ENCODE assay signal across 21 mouse cellular contexts in the genomic region with DNA sequence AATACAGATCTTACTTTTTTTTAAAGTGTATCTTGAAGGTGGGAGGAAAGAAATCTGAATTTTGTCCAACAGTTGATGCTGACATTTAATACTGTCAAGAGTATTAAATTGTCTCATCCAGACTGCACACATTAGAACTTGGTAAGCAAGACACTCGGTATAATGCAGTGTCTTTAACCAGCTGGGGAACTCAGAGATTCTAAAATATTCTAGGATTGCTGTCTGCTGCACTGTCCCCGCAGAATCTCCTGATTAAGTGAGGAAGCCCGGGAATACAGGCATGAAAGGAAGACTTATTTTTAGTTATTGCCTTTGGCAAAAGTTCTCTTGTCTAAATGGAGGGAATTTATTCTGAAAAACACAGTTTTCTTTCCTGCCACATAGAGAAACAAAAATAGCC.
DNase-seq lines count a peak whose midpoint lies in the region; ATAC-seq and TF ChIP-seq lines count a peak whose summit lies in the region.
"Had no signal": no experiment of that assay in that cellular context is flagged by ENCODE, and none has a peak within 500 bp of the region (broad histone marks: within the 10 kb centered on the region; RNA-seq: fewer than 3 reads in every experiment).

No protein-coding gene starts in this region.

- peak overlapping the region; percentile 28; the same call in 1 of the 2 replicates for H3K27ac ChIP-seq in limb, embryonic 15.5 days
- H3K27ac ChIP-seq in limb, embryonic 10.5 days: no peak overlapping the region
- H3K27ac ChIP-seq in embryonic fibroblast, embryonic 13.5 days (ENCODE audit: insufficient read depth, low read length): peak overlapping the region; percentile 32
- H3K27ac ChIP-seq: hindbrain, embryonic 12.5 days; limb, embryonic 13.5 days; liver, embryonic 14.5 days; stomach, embryonic 15.5 days had no signal

- H3K4me1 ChIP-seq in limb, embryonic 15.5 days: peaks cover 6% of the 10 kb centered on the region; the same call in 1 of the 2 replicates
- no peaks in the 10 kb centered on the region for H3K4me1 ChIP-seq in limb, embryonic 10.5 days
- no peaks in the 10 kb centered on the region for H3K4me1 ChIP-seq in embryonic fibroblast, embryonic 13.5 days (ENCODE audit: control insufficient read depth, insufficient read depth, low read length)
- H3K4me1 ChIP-seq: hindbrain, embryonic 12.5 days; stomach, embryonic 15.5 days had no signal

- no peak overlapping the region for H3K9ac ChIP-seq in limb, embryonic 15.5 days
- H3K9ac ChIP-seq: hindbrain, embryonic 12.5 days; limb, embryonic 13.5 days; liver, embryonic 14.5 days; stomach, embryonic 15.5 days had no signal

- no peak for TF ChIP-seq POLR2A in embryonic fibroblast, embryonic 13.5 days (IDR thresholded peaks at IDR 0.05; ENCODE audit: low read depth, low read length)

- no peak for TF ChIP-seq CTCF in embryonic fibroblast, embryonic 13.5 days (IDR thresholded peaks at IDR 0.05; ENCODE audit: borderline replicate concordance, insufficient read depth, low read length)

- WGBS in limb, embryonic 15.5 days: 18% methylated on average over 3 of the region's 3 CpGs
- WGBS in limb, embryonic 10.5 days: 75% methylated on average over 3 of the region's 3 CpGs

- no peak for ATAC-seq in limb, embryonic 15.5 days (ENCODE audit: insufficient number of reproducible peaks, low FRiP score, low TSS enrichment, low read depth)
- ATAC-seq: forebrain, embryonic 14.5 days; inflammation-experienced regulatory T-cells, adult 6 months had no signal

- no peak overlapping the region for H3K4me2 ChIP-seq in limb, embryonic 15.5 days
- H3K4me2 ChIP-seq: heart, embryonic 11.5 days; hindbrain, embryonic 12.5 days; limb, embryonic 13.5 days; midbrain, embryonic 11.5 days; stomach, embryonic 15.5 days had no signal

- no peak overlapping the region for H3K4me3 ChIP-seq in limb, embryonic 15.5 days
- no peak overlapping the region for H3K4me3 ChIP-seq in limb, embryonic 10.5 days
- H3K4me3 ChIP-seq in embryonic fibroblast, embryonic 13.5 days (ENCODE audit: insufficient read depth, low read length): no peak overlapping the region
- H3K4me3 ChIP-seq: erythroblast, embryonic 14.5 days; hindbrain, embryonic 12.5 days; limb, embryonic 13.5 days; myocyte; stomach, embryonic 15.5 days had no signal

- H3K36me3 ChIP-seq in limb, embryonic 15.5 days: no peaks in the 10 kb centered on the region
- no peaks in the 10 kb centered on the region for H3K36me3 ChIP-seq in limb, embryonic 10.5 days
- H3K36me3 ChIP-seq: hindbrain, embryonic 12.5 days; limb, embryonic 13.5 days; stomach, embryonic 15.5 days had no signal

- H3K9me3 ChIP-seq in limb, embryonic 15.5 days: no peaks in the 10 kb centered on the region
- no peaks in the 10 kb centered on the region for H3K9me3 ChIP-seq in limb, embryonic 10.5 days (replicated peaks)
- H3K9me3 ChIP-seq: hindbrain, embryonic 12.5 days; limb, embryonic 13.5 days; stomach, embryonic 15.5 days had no signal

- DNase-seq in kidney, postnatal 14 days: peak; percentile 13
- no peak for DNase-seq in kidney, postnatal 4 days
- no peak for DNase-seq in limb, embryonic 10.5 days (ENCODE audit: low spot score)
- peak; percentile 36 for DNase-seq in layer of hippocampus, adult 9-11 months
- DNase-seq in heart, adult 11 months: no peak
- DNase-seq: adrenal gland, adult 2 months; cerebellum, adult 8-10 months; heart, postnatal 10 days; right cerebral cortex, postnatal 14 days had no signal

- H3K27me3 ChIP-seq in limb, embryonic 15.5 days: no peaks in the 10 kb centered on the region
- no peaks in the 10 kb centered on the region for H3K27me3 ChIP-seq in limb, embryonic 10.5 days (ENCODE audit: low read depth, poor library complexity, severe bottlenecking)
- H3K27me3 ChIP-seq: hindbrain, embryonic 12.5 days; limb, embryonic 13.5 days; stomach, embryonic 15.5 days had no signal

Comparison
In these comparisons a context has a peak if more than half of its experiments do, and no peak if none do; other contexts are left out.
1. DNase-seq: peak in kidney, postnatal 14 days (single experiment) and layer of hippocampus, adult 9-11 months (single experiment); none in kidney, postnatal 4 days (0 of 2), limb, embryonic 10.5 days (single experiment) and heart, adult 11 months (single experiment).